Mouse (Mus musculus): Measurements from ENCODE around the gene Hddc3. TPM values are rescaled to one million over a fixed set of nuclear protein-coding genes. Genes with fewer than 3 reads are reported as not detected.

Hddc3 gene
- polyA plus RNA-seq, 1 experiment, result 83.3 TPM

DNA sequence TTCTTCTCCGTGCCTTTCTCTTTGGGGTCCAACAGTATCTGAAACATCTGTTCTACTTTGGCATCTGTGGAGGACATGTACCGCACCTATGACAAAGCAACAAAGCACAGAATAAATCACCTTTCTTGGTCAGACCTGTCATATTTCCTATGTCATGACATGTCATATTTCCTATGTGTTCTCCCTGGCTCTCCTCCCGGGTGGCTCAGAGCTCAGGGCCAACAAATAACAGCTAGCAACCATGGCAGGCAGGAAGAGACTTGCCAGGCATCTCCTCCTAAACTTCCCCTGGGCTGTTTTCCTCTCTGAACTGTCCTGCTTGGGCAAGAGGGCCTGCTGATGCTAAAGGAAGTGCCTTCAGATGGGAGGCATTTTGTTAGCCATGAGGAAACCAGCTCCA is 6.0 kb upstream of the Hddc3 start:
- TF ChIP-seq E2F4 (IDR thresholded peaks at IDR 0.05; ENCODE audit: insufficient read depth) (no peak), CEBPB (IDR thresholded peaks at IDR 0.05; ENCODE audit: insufficient read depth, poor library complexity, severe bottlenecking) (no peak), MYOD1 (IDR thresholded peaks at IDR 0.05; ENCODE audit: control insufficient read depth in 1 of 3, insufficient read length in 2 of 3, low read depth in 2 of 3) (no peak), REST (IDR thresholded peaks at IDR 0.05; ENCODE audit: insufficient read depth, insufficient read length) (no peak), POLR2A (IDR thresholded peaks at IDR 0.05; ENCODE audit: insufficient read length, low read depth) (no peak), USF1 (IDR thresholded peaks at IDR 0.05; ENCODE audit: low read depth) (no peak), TCF12 (IDR thresholded peaks at IDR 0.05; ENCODE audit: insufficient read depth, poor library complexity, severe bottlenecking) (no peak), SRF (IDR thresholded peaks at IDR 0.05; ENCODE audit: control insufficient read depth, insufficient read length, low read depth) (no peak), MYOG (IDR thresholded peaks at IDR 0.05; ENCODE audit: control insufficient read depth in 1 of 3, insufficient read depth in 1 of 3, insufficient read length in 2 of 3, low read depth in 2 of 3) (no peak), POLR2AphosphoS2 (IDR thresholded peaks at IDR 0.05; ENCODE audit: insufficient read length, low read depth) (no peak), MAX (IDR thresholded peaks at IDR 0.05; ENCODE audit: low read depth) (no peak), TCF3 (IDR thresholded peaks at IDR 0.05; ENCODE audit: insufficient read length, low read depth) (no peak)
- H3K79me2 ChIP-seq (ENCODE audit: control insufficient read depth, insufficient read depth), result peaks cover 15% of the 10 kb centered on the region
- H3ac ChIP-seq (ENCODE audit: control insufficient read depth, insufficient read length), result no peak overlapping the region
- H3K4me2 ChIP-seq (ENCODE audit: low read depth), result no peak overlapping the region
- H3K27me3 ChIP-seq (ENCODE audit: control insufficient read depth, insufficient read depth, insufficient read length), result no peaks in the 10 kb centered on the region
- H3K36me3 ChIP-seq (ENCODE audit: control insufficient read depth, insufficient read depth), result peaks cover 14% of the 10 kb centered on the region
- no peak overlapping the region for H3K4me3 ChIP-seq

DNA sequence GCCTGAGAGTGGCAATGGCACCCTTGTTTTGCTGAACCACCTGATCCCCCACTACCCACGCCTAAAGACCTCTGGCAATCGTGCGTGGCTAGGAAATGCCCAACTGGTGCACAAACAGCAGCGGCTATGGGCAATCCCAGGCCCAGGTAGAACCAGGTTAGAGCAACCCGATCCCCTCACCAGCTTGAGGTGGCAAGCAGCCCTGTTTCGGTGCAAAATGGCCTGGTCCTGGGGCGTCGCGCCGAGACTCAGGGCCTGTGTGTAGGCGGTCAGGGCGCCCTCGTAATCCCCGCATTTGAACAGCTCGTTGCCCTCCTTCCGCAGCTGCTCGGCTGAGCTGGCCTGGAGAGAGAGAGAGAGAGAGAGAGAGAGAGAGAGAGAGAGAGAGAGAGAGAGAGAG is 3.5 kb upstream of the Hddc3 start:
- H3K4me2 ChIP-seq (ENCODE audit: low read depth), result peak overlapping the region; percentile 94
- peak overlapping the region; percentile 63 for H3ac ChIP-seq (ENCODE audit: control insufficient read depth, insufficient read length)
- TF ChIP-seq MYOD1 (IDR thresholded peaks at IDR 0.05; ENCODE audit: control insufficient read depth in 1 of 3, insufficient read length in 2 of 3, low read depth in 2 of 3) (peak in 1 of 3 experiments; percentile 3), E2F4 (IDR thresholded peaks at IDR 0.05; ENCODE audit: insufficient read depth) (no peak)
- H3K36me3 ChIP-seq (ENCODE audit: control insufficient read depth, insufficient read depth), result no peaks in the 10 kb centered on the region
- peak overlapping the region; percentile 74 for H3K4me3 ChIP-seq
- peaks cover 15% of the 10 kb centered on the region for H3K79me2 ChIP-seq (ENCODE audit: control insufficient read depth, insufficient read depth)
- H3K27me3 ChIP-seq (ENCODE audit: control insufficient read depth, insufficient read depth, insufficient read length), result no peaks in the 10 kb centered on the region

DNA sequence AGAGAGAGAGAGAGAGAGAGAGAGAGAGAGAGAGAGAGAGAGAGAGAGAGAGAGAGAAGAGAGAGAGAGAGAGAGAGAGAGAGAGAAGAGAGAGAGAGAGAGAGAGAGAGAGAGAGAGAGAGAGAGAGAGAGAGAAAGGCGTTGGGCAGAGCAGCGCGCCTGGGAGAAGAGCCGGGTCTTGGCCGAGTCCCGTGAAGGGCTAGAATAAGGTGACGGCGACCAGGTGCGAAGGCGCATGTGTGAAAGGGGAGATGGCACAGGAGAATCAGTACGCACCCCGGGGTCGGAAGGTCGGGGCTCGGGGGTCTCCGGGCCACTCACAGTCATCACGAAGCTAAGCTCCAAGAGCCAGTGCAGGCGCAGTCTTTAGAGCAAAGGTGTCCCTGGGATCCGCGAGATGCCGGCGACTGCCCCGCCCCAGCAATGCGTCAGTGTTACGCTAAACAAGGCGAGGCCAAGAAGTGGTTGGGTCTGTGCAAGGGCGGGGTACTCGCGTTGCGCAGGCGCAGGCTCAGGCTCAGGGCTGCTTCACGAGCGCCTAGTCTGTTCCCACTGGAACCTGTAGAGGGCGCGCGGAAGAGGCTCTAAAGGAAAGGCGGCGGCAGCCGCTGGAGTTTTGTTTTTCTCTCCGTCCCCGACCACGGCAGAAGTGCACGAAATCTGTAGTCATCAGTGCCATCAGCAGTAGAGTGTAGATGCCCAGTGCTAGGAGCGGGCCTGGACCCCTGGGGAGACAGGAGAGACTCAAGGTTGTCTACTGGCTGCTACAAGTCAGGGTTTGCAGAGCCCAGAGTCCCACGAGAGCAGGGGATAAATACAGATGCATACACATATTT is 2.9 kb upstream of the Hddc3 start:
- TF ChIP-seq SRF (IDR thresholded peaks at IDR 0.05; ENCODE audit: control insufficient read depth, insufficient read length, low read depth) (peak; percentile 72), POLR2AphosphoS2 (IDR thresholded peaks at IDR 0.05; ENCODE audit: insufficient read length, low read depth) (peak; percentile 89), POLR2A (IDR thresholded peaks at IDR 0.05; ENCODE audit: insufficient read length, low read depth) (peak; percentile 82), TCF3 (IDR thresholded peaks at IDR 0.05; ENCODE audit: insufficient read length, low read depth) (no peak), TCF12 (IDR thresholded peaks at IDR 0.05; ENCODE audit: insufficient read depth, poor library complexity, severe bottlenecking) (no peak)
- Histone ChIP-seq H3ac (ENCODE audit: control insufficient read depth, insufficient read length) (peak overlapping the region; percentile 63), H3K4me2 (ENCODE audit: low read depth) (peak overlapping the region; percentile 95), H3K36me3 (ENCODE audit: control insufficient read depth, insufficient read depth) (no peaks in the 10 kb centered on the region), H3K4me3 (peak overlapping the region; percentile 74), H3K79me2 (ENCODE audit: control insufficient read depth, insufficient read depth) (peaks cover 15% of the 10 kb centered on the region), H3K27me3 (ENCODE audit: control insufficient read depth, insufficient read depth, insufficient read length) (no peaks in the 10 kb centered on the region)

DNA sequence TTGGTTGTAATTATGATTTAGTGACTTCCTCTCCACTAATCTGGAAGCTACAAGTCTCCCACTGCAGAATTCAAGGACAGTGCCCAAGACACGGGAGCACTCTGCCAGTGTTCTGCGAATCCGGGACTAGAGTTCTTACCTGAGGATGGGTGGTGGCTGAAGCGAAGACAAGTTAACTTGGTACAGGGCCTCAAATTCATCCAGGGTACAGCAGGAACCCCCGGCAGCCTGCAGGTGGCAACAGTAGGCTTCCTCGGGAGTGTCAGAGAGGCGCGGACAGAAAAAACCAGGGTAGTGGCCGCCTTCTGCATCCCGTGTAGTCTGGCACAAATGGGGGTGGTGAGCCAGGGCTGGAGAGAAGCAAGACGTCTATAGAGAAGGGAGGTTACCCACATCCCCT is 2.1 kb upstream of the Hddc3 start, which contains the start of gene Unc45a:
Gene Unc45a (minus strand): TSS at position 213 of the 400 bp plus-strand sequence.
- peak within 1 kb of the TSS; percentile 74 for H3K4me3 ChIP-seq
- no peaks in the 10 kb centered on the region for H3K27me3 ChIP-seq (ENCODE audit: control insufficient read depth, insufficient read depth, insufficient read length)
- no peak for TF ChIP-seq CEBPB (IDR thresholded peaks at IDR 0.05; ENCODE audit: insufficient read depth, poor library complexity, severe bottlenecking)
- TF ChIP-seq E2F4 (IDR thresholded peaks at IDR 0.05; ENCODE audit: insufficient read depth), result no peak
- no peak for TF ChIP-seq MYOG (IDR thresholded peaks at IDR 0.05; ENCODE audit: control insufficient read depth in 1 of 3, insufficient read depth in 1 of 3, insufficient read length in 2 of 3, low read depth in 2 of 3)
- no peak for TF ChIP-seq USF1 (IDR thresholded peaks at IDR 0.05; ENCODE audit: low read depth)
- no peak for TF ChIP-seq POLR2A (IDR thresholded peaks at IDR 0.05; ENCODE audit: insufficient read length, low read depth)
- no peak for TF ChIP-seq TCF3 (IDR thresholded peaks at IDR 0.05; ENCODE audit: insufficient read length, low read depth)
- TF ChIP-seq POLR2AphosphoS2 (IDR thresholded peaks at IDR 0.05; ENCODE audit: insufficient read length, low read depth), result no peak
- TF ChIP-seq MAX (IDR thresholded peaks at IDR 0.05; ENCODE audit: low read depth), result no peak
- TF ChIP-seq MYOD1 (IDR thresholded peaks at IDR 0.05; ENCODE audit: control insufficient read depth in 1 of 3, insufficient read length in 2 of 3, low read depth in 2 of 3), result no peak
- no peak for TF ChIP-seq TCF12 (IDR thresholded peaks at IDR 0.05; ENCODE audit: insufficient read depth, poor library complexity, severe bottlenecking)
- no peak for TF ChIP-seq SRF (IDR thresholded peaks at IDR 0.05; ENCODE audit: control insufficient read depth, insufficient read length, low read depth)
- no peak for TF ChIP-seq REST (IDR thresholded peaks at IDR 0.05; ENCODE audit: insufficient read depth, insufficient read length)
- no peaks in the 10 kb centered on the region for H3K36me3 ChIP-seq (ENCODE audit: control insufficient read depth, insufficient read depth)
- H3K4me2 ChIP-seq (ENCODE audit: low read depth), result peak within 1 kb of the TSS; percentile 95
- H3K79me2 ChIP-seq (ENCODE audit: control insufficient read depth, insufficient read depth), result peaks cover 15% of the 10 kb centered on the region
- H3ac ChIP-seq (ENCODE audit: control insufficient read depth, insufficient read length), result peak within 1 kb of the TSS; percentile 63

DNA sequence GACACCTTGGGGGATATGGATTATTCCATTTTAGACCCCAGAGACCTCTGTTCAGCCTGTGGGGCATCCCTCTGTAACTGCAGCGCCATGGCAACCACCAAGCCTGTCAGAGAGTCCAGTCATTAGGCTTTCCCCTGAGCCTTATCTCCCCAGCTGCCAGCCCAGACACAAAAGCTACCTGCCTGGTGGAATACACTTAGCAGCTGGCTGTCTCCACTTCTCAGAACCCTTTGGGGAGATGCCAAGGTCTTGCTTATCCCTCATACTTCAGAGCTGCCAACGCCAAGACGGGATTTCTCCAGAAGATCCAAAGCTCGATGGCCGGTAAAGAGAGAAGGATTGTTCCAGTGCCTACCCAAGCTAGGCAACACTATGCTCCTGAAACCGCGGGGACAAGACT is 1.1 kb upstream of the Hddc3 start:
- TF ChIP-seq MAX (IDR thresholded peaks at IDR 0.05; ENCODE audit: low read depth), result no peak
- TF ChIP-seq E2F4 (IDR thresholded peaks at IDR 0.05; ENCODE audit: insufficient read depth), result no peak
- TF ChIP-seq USF1 (IDR thresholded peaks at IDR 0.05; ENCODE audit: low read depth), result no peak
- TF ChIP-seq MYOD1 (IDR thresholded peaks at IDR 0.05; ENCODE audit: control insufficient read depth in 1 of 3, insufficient read length in 2 of 3, low read depth in 2 of 3), result no peak
- peak in 1 of 3 experiments; percentile 8 for TF ChIP-seq MYOG (IDR thresholded peaks at IDR 0.05; ENCODE audit: control insufficient read depth in 1 of 3, insufficient read depth in 1 of 3, insufficient read length in 2 of 3, low read depth in 2 of 3)
- no peak for TF ChIP-seq SRF (IDR thresholded peaks at IDR 0.05; ENCODE audit: control insufficient read depth, insufficient read length, low read depth)
- TF ChIP-seq TCF12 (IDR thresholded peaks at IDR 0.05; ENCODE audit: insufficient read depth, poor library complexity, severe bottlenecking), result no peak
- Histone ChIP-seq H3ac (ENCODE audit: control insufficient read depth, insufficient read length) (no peak overlapping the region), H3K27me3 (ENCODE audit: control insufficient read depth, insufficient read depth, insufficient read length) (no peaks in the 10 kb centered on the region), H3K4me3 (no peak overlapping the region), H3K79me2 (ENCODE audit: control insufficient read depth, insufficient read depth) (peaks cover 15% of the 10 kb centered on the region), H3K36me3 (ENCODE audit: control insufficient read depth, insufficient read depth) (no peaks in the 10 kb centered on the region), H3K4me2 (ENCODE audit: low read depth) (no peak overlapping the region)

Measured in myocyte (in vitro differentiated cells).